Mouse (Mus musculus) cerebellum, postnatal 25 days (tissue): ENCODE measurements at regions not wholly inside any gene's neighbourhood (a gene's known extent, or its start where the extent isn't known, plus 50 kb on each side); places are given as distances from the start of the nearest gene placed in this dataset.

Experiments used
- DNase-seq, 2 experiments: peaks; one replicate each; pipeline ENCODE4 v3.0.0; 2021; ENCODE audit warnings: mixed read lengths in 2 of 2

GRCm38 (mm10) chr2:55817273-55817672 lies 381.5 kb downstream of the Kcnj3 start:
- DNase-seq: no peak

- DNase-seq: peak; percentile 46 to 60
Observed at GRCm38 (mm10) chr2:55818220-55818619, 382.4 kb downstream of the Kcnj3 start.

GRCm38 (mm10) chr2:55822726-55823125 lies 387.0 kb downstream of the Kcnj3 start:
- DNase-seq: no peak

- DNase-seq: peak; percentile 57 to 80
Observed at GRCm38 (mm10) chr2:55841521-55841920, 405.8 kb downstream of the Kcnj3 start.

GRCm38 (mm10) chr2:55846832-55847382 lies 411.1 kb downstream of the Kcnj3 start:
- DNase-seq: no peak

- DNase-seq: no peak
Observed at GRCm38 (mm10) chr2:55862479-55862878, 426.7 kb downstream of the Kcnj3 start.

- DNase-seq: no peak
Observed at GRCm38 (mm10) chr2:55889976-55890375, 454.2 kb downstream of the Kcnj3 start.

- DNase-seq: peak in 1 of 2 experiments; percentile 23
Observed at GRCm38 (mm10) chr2:55892821-55893535, 457.2 kb downstream of the Kcnj3 start.

GRCm38 (mm10) chr2:55920294-55920693 lies 484.5 kb downstream of the Kcnj3 start:
- DNase-seq: peak in 1 of 2 experiments; percentile 9
